Mouse (Mus musculus) heart, embryonic 13.5 days (tissue): ENCODE data around the gene Stoml2. TPM values are rescaled to one million over a fixed set of nuclear protein-coding genes. Genes with fewer than 3 reads are reported as not detected.

Source experiments
- ATAC-seq: fragments of 200-750 bp; cut with Nextera tagmentation; 2 replicates; pipeline ENCODE4 v1.8.0; 2017; ENCODE audit warnings: moderate TSS enrichment; ENCODE audit not compliant: insufficient number of reproducible peaks, low FRiP score, low TSS enrichment; ENCODE audit errors: extremely low read depth
- H3K27ac ChIP-seq: fragments of 300-500 bp; sonication (generic); replicated peaks from 2 replicates; pipeline ENCODE4 v1.5.1; 2015; ENCODE audit warnings: moderate library complexity, mild to moderate bottlenecking, inconsistent platforms
- H3K27me3 ChIP-seq: fragments of 300-500 bp; sonication (generic); replicated peaks from 2 replicates; pipeline ENCODE4 v1.6.1; 2015; ENCODE audit warnings: mild to moderate bottlenecking, inconsistent platforms
- H3K36me3 ChIP-seq: fragments of 300-500 bp; sonication (generic); 2 replicates; pipeline ENCODE4 v1.6.1; 2015; ENCODE audit warnings: mild to moderate bottlenecking, inconsistent platforms
- H3K4me1 ChIP-seq: fragments of 300-500 bp; sonication (generic); 2 replicates; pipeline ENCODE4 v1.6.1; 2015; ENCODE audit warnings: inconsistent platforms
- H3K4me2 ChIP-seq: fragments of 300-500 bp; sonication (generic); 2 replicates; pipeline ENCODE4 v1.6.1; 2015; ENCODE audit warnings: inconsistent platforms, mild to moderate bottlenecking, moderate library complexity
- H3K4me3 ChIP-seq: fragments of 300-500 bp; sonication (generic); 2 replicates; pipeline ENCODE4 v1.5.1; 2015; ENCODE audit warnings: moderate library complexity, mild to moderate bottlenecking, inconsistent platforms
- H3K9ac ChIP-seq: fragments of 300-500 bp; sonication (generic); 2 replicates; pipeline ENCODE4 v1.6.1; 2015; ENCODE audit warnings: inconsistent platforms, mild to moderate bottlenecking, moderate library complexity
- H3K9me3 ChIP-seq: fragments of 300-500 bp; sonication (generic); 2 replicates; pipeline ENCODE4 v1.6.1; 2016; ENCODE audit warnings: inconsistent platforms
- WGBS: fragments of 180-500 bp; shearing (Covaris S2); methylation state at CpG from one replicate; pipeline ENCODE4 v1.1.7; 2015; ENCODE audit warnings: mixed read lengths; 5-methylcytosine and 5-hydroxymethylcytosine counted together
- polyA plus RNA-seq: library from polyadenylated mRNA; unstranded; fragments of >200 nt; fragmentation: Nextera tagmentation; extraction: Ambion mirVana; gene quantifications from 2 replicates; pipeline ENCODE4 v1.2.1, GENCODE M21; 2015

Stoml2 gene
- polyA plus RNA-seq, 1 experiment from 2014 or later: 211 TPM

GRCm38 (mm10) chr4:43036356-43036755 lies 4.8 kb upstream of the Stoml2 start:
- H3K9me3 ChIP-seq: no peaks in the 10 kb centered on the region
- H3K27ac ChIP-seq: no peak overlapping the region
- H3K27me3 ChIP-seq: no peaks in the 10 kb centered on the region
- H3K9ac ChIP-seq: peak overlapping the region; percentile 34; the same call in 1 of the 2 replicates
- H3K4me3 ChIP-seq: peak overlapping the region; percentile 86
- 85% methylated on average over 10 of the region's 10 CpGs for WGBS
- H3K4me1 ChIP-seq: peaks cover 40% of the 10 kb centered on the region
- H3K36me3 ChIP-seq: peaks cover 45% of the 10 kb centered on the region
- H3K4me2 ChIP-seq: peak overlapping the region; percentile 90
- no peak for ATAC-seq

GRCm38 (mm10) chr4:43035851-43036250 lies 4.3 kb upstream of the Stoml2 start:
- H3K36me3 ChIP-seq: peaks cover 45% of the 10 kb centered on the region
- H3K4me3 ChIP-seq: 0 out of 2 replicates have a peak overlapping the region, but pooled peaks have one; percentile 86
- 87% methylated on average over 6 of the region's 6 CpGs for WGBS
- no peaks in the 10 kb centered on the region for H3K27me3 ChIP-seq
- no peak overlapping the region for H3K9ac ChIP-seq
- peaks cover 36% of the 10 kb centered on the region for H3K4me1 ChIP-seq
- H3K9me3 ChIP-seq: no peaks in the 10 kb centered on the region
- H3K27ac ChIP-seq: no peak overlapping the region
- ATAC-seq: no peak
- H3K4me2 ChIP-seq: peak overlapping the region; percentile 90

GRCm38 (mm10) chr4:43033481-43033880 lies 2.0 kb upstream of the Stoml2 start:
- Histone ChIP-seq H3K27ac (no peak overlapping the region), H3K27me3 (no peaks in the 10 kb centered on the region), H3K9me3 (no peaks in the 10 kb centered on the region), H3K4me3 (no peak overlapping the region), H3K4me1 (peaks cover 30% of the 10 kb centered on the region), H3K9ac (no peak overlapping the region), H3K4me2 (no peak overlapping the region), H3K36me3 (peaks cover 62% of the 10 kb centered on the region)
- ATAC-seq: no peak
- WGBS: 80% methylated on average over 14 of the region's 14 CpGs

GRCm38 (mm10) chr4:43032501-43032900 lies 991 bp upstream of the Stoml2 start:
- Histone ChIP-seq H3K27ac (no peak overlapping the region), H3K36me3 (peaks cover 72% of the 10 kb centered on the region), H3K9me3 (no peaks in the 10 kb centered on the region), H3K4me3 (no peak overlapping the region), H3K27me3 (no peaks in the 10 kb centered on the region), H3K4me2 (no peak overlapping the region), H3K4me1 (peaks cover 20% of the 10 kb centered on the region), H3K9ac (no peak overlapping the region)
- 100% methylated on average over 1 of the region's 1 CpGs for WGBS
- no peak for ATAC-seq

- Histone ChIP-seq H3K4me1 (peaks cover 15% of the 10 kb centered on the region), H3K27ac (peak overlapping the region; percentile 79), H3K4me2 (peak overlapping the region; percentile 88), H3K9ac (peak overlapping the region; percentile 92), H3K36me3 (peaks cover 74% of the 10 kb centered on the region), H3K27me3 (no peaks in the 10 kb centered on the region), H3K9me3 (no peaks in the 10 kb centered on the region), H3K4me3 (peak overlapping the region; percentile 72)
- WGBS: under 1% methylated on average over 28 of the region's 28 CpGs
- peak; percentile 40 for ATAC-seq
These were observed 705 bp downstream of the Stoml2 start for GRCm38 (mm10) chr4:43030780-43031230.

- ATAC-seq: no peak
These were observed 1.2 kb downstream of the Stoml2 start for GRCm38 (mm10) chr4:43030352-43030751.

GRCm38 (mm10) chr4:43029749-43030148 lies 1.8 kb downstream of the Stoml2 start:
- peak overlapping the region; percentile 72; the same call in 1 of the 2 replicates for H3K4me3 ChIP-seq
- WGBS: 89% methylated on average over 9 of the region's 9 CpGs
- no peaks in the 10 kb centered on the region for H3K9me3 ChIP-seq
- no peak overlapping the region for H3K27ac ChIP-seq
- H3K36me3 ChIP-seq: peaks cover 63% of the 10 kb centered on the region
- H3K27me3 ChIP-seq: no peaks in the 10 kb centered on the region
- no peak for ATAC-seq
- H3K4me2 ChIP-seq: peak overlapping the region; percentile 88
- peak overlapping the region; percentile 92; the same call in 1 of the 2 replicates for H3K9ac ChIP-seq
- peaks cover 19% of the 10 kb centered on the region for H3K4me1 ChIP-seq

More at GRCm38 (mm10) chr4:43030352-43030751, 1.2 kb downstream of the Stoml2 start:
- H3K4me2 ChIP-seq: peak overlapping the region; percentile 88
- peak overlapping the region; percentile 72 for H3K4me3 ChIP-seq
- H3K9ac ChIP-seq: peak overlapping the region; percentile 92
- H3K9me3 ChIP-seq: no peaks in the 10 kb centered on the region
- peak overlapping the region; percentile 79 for H3K27ac ChIP-seq
- no peaks in the 10 kb centered on the region for H3K27me3 ChIP-seq
- peaks cover 15% of the 10 kb centered on the region for H3K4me1 ChIP-seq
- 62% methylated on average over 9 of the region's 9 CpGs for WGBS
- H3K36me3 ChIP-seq: peaks cover 69% of the 10 kb centered on the region

- H3K27me3 ChIP-seq: no peaks in the 10 kb centered on the region
- peaks cover 25% of the 10 kb centered on the region for H3K4me1 ChIP-seq
- no peak overlapping the region for H3K27ac ChIP-seq
- peaks cover 61% of the 10 kb centered on the region for H3K36me3 ChIP-seq
- no peak for ATAC-seq
- H3K4me2 ChIP-seq: no peak overlapping the region
- H3K9me3 ChIP-seq: no peaks in the 10 kb centered on the region
- H3K9ac ChIP-seq: no peak overlapping the region
- H3K4me3 ChIP-seq: no peak overlapping the region
- WGBS: 87% methylated on average over 7 of the region's 7 CpGs
These were observed 2.4 kb downstream of the Stoml2 start for GRCm38 (mm10) chr4:43029121-43029520.

- peaks cover 83% of the 10 kb centered on the region for H3K36me3 ChIP-seq
- WGBS: 7% methylated on average over 42 of the region's 42 CpGs
These were observed 6.2 kb downstream of the Stoml2 start, which contains the start of gene Pigo for GRCm38 (mm10) chr4:43025084-43025960. Gene Pigo, minus strand, starts transcription at chr4:43025819.

GRCm38 (mm10) chr4:43024673-43025072 lies 6.8 kb downstream of the Stoml2 start:
- Histone ChIP-seq H3K36me3 (peaks cover 85% of the 10 kb centered on the region), H3K27ac (peak overlapping the region; percentile 83; the same call in 1 of the 2 replicates), H3K27me3 (no peaks in the 10 kb centered on the region), H3K4me2 (peak overlapping the region; percentile 88), H3K4me1 (peaks cover 14% of the 10 kb centered on the region), H3K9ac (peak overlapping the region; percentile 79), H3K9me3 (no peaks in the 10 kb centered on the region), H3K4me3 (peak overlapping the region; percentile 66)
- WGBS: 70% methylated on average over 14 of the region's 14 CpGs
- no peak for ATAC-seq

More at GRCm38 (mm10) chr4:43025084-43025960, 6.2 kb downstream of the Stoml2 start, which contains the start of gene Pigo:
- Histone ChIP-seq H3K4me2 (peak within 1 kb of the TSS; percentile 88), H3K9me3 (no peaks in the 10 kb centered on the region), H3K4me1 (peaks cover 20% of the 10 kb centered on the region), H3K9ac (peak within 1 kb of the TSS; percentile 79), H3K27ac (peak within 1 kb of the TSS; percentile 83), H3K4me3 (peak within 1 kb of the TSS; percentile 66), H3K27me3 (no peaks in the 10 kb centered on the region)
- ATAC-seq: peak; percentile 59

- no peaks in the 10 kb centered on the region for H3K9me3 ChIP-seq
- WGBS: 76% methylated on average over 17 of the region's 17 CpGs
- no peak overlapping the region for H3K27ac ChIP-seq
- no peak for ATAC-seq
- peaks cover 85% of the 10 kb centered on the region for H3K36me3 ChIP-seq
- H3K4me3 ChIP-seq: no peak overlapping the region
- H3K4me1 ChIP-seq: peaks cover 13% of the 10 kb centered on the region
- H3K9ac ChIP-seq: no peak overlapping the region
- no peak overlapping the region for H3K4me2 ChIP-seq
- no peaks in the 10 kb centered on the region for H3K27me3 ChIP-seq
These were observed 10.2 kb downstream of the Stoml2 start for GRCm38 (mm10) chr4:43021341-43021740.
